Mouse (Mus musculus) midbrain, embryonic 11.5 days (tissue): ENCODE results near the gene Erbin. TPM values are rescaled to one million over a fixed set of nuclear protein-coding genes. Genes with fewer than 3 reads are reported as not detected.

ENCODE experiments used
- ATAC-seq: fragments of 200-750 bp; cut with Nextera tagmentation; 2 replicates; pipeline ENCODE4 v1.8.0; 2017; ENCODE audit warnings: moderate TSS enrichment, moderate library complexity; ENCODE audit not compliant: low FRiP score
- DNase-seq: peaks from one replicate; pipeline ENCODE4 v3.0.0; 2015; ENCODE audit warnings: low spot score; ENCODE audit errors: missing footprints
- H3K27ac ChIP-seq: fragments of 300-500 bp; sonication (generic); 2 replicates; pipeline ENCODE4 v1.5.1; 2014; ENCODE audit warnings: low read depth, low read length
- H3K27me3 ChIP-seq: fragments of 300-500 bp; sonication (generic); 2 replicates; pipeline ENCODE4 v1.6.1; 2014; ENCODE audit warnings: mild to moderate bottlenecking, low read length, moderate library complexity, mixed read lengths; ENCODE audit not compliant: control insufficient read depth, insufficient read depth
- H3K36me3 ChIP-seq: fragments of 300-500 bp; sonication (generic); 2 replicates; pipeline ENCODE4 v1.6.1; 2014; ENCODE audit warnings: mild to moderate bottlenecking, low read length, moderate library complexity, mixed read lengths; ENCODE audit not compliant: control insufficient read depth, insufficient read depth
- H3K4me1 ChIP-seq: fragments of 300-500 bp; sonication (generic); 2 replicates; pipeline ENCODE4 v1.6.1; 2014; ENCODE audit warnings: low read length; ENCODE audit not compliant: control insufficient read depth, insufficient read depth
- H3K4me2 ChIP-seq: fragments of 300-500 bp; sonication (generic); 2 replicates; pipeline ENCODE4 v1.6.1; 2014; ENCODE audit warnings: mild to moderate bottlenecking, moderate library complexity
- H3K4me3 ChIP-seq: fragments of 300-500 bp; sonication (generic); 2 replicates; pipeline ENCODE4 v1.5.1; 2014; ENCODE audit warnings: low read depth, low read length
- H3K9ac ChIP-seq: fragments of 300-500 bp; sonication (generic); 2 replicates; pipeline ENCODE4 v1.6.1; 2014; ENCODE audit warnings: low read length
- H3K9me3 ChIP-seq: fragments of 300-500 bp; sonication (generic); 2 replicates; pipeline ENCODE4 v1.6.1; 2016; ENCODE audit warnings: low read length; ENCODE audit not compliant: control insufficient read depth
- WGBS: fragments of 180-500 bp; shearing (Covaris S2); extraction: QIAGEN DNeasy Blood & Tissue Kit; methylation state at CpG from one replicate; pipeline ENCODE4 v1.1.7; 2014; 5-methylcytosine and 5-hydroxymethylcytosine counted together
- polyA plus RNA-seq: library from polyadenylated mRNA; unstranded; fragments of >200 nt; fragmentation: Nextera tagmentation; extraction: Ambion mirVana; gene quantifications from 2 replicates; pipeline ENCODE4 v1.2.1, GENCODE M21; 2014

Erbin gene
- polyA plus RNA-seq = 27.6 and 28.5 TPM in 2 replicates

DNA sequence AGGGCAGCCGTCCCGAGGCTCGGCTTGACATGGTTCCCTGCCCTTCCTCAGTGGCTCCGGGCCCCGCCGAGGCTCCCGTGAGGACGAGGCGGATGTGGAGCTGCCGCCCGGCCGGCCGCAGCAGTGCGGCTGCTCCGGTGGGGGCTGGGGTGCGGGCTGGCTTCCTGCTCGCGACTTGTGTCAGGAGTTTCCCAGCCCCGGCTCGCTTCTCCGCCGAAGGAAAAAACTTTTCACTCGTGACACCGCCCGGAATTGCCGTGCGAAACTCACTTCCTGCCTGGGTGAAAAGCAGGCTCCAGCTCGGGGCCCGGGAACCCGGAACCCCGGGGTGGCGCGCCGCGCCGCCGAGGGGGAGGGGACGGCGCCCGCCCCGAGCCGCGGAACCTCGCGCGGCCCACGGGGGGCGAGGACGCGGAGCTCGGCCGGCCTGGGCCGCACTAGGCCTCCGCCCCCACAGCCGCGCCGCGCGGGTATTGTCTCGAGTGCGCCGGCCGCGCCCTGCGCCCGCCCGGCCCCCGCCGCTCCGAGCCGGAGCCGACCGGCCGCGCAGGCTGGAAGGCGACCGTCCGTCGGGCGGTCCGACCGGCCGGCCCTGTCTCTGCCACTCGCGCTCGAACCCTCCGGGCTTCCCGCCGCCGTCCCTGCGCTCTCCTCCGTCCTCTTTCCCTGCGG, at the start of gene Erbin:
Erbin (minus strand) TSS at position 254 of the 672 bp plus-strand sequence.
- Histone ChIP-seq H3K4me3 (peak within 1 kb of the TSS; percentile 94), H3K9me3 (no peaks in the 10 kb centered on the region), H3K27ac (peak within 1 kb of the TSS; percentile 100), H3K27me3 (no peaks in the 10 kb centered on the region), H3K36me3 (no peaks in the 10 kb centered on the region), H3K4me2 (peak within 1 kb of the TSS; percentile 66), H3K4me1 (peaks cover 15% of the 10 kb centered on the region), H3K9ac (peak within 1 kb of the TSS; percentile 100)
- peak; percentile 74 for ATAC-seq
- under 1% methylated on average over 71 of the region's 93 CpGs for WGBS
- DNase-seq = peak; percentile 98

- no peaks in the 10 kb centered on the region for H3K4me1 ChIP-seq
- no peak overlapping the region for H3K27ac ChIP-seq
- H3K9ac ChIP-seq = no peak overlapping the region
- 66% methylated on average over 6 of the region's 6 CpGs for WGBS
- no peak overlapping the region for H3K4me2 ChIP-seq
- DNase-seq (no peak), ATAC-seq (no peak)
- no peaks in the 10 kb centered on the region for H3K36me3 ChIP-seq
- H3K9me3 ChIP-seq = no peaks in the 10 kb centered on the region
- H3K27me3 ChIP-seq = no peaks in the 10 kb centered on the region
- H3K4me3 ChIP-seq = no peak overlapping the region
These were observed 49.6 kb upstream of the Erbin start for GRCm38 (mm10) chr13:103969912-103970311.

GRCm38 (mm10) chr13:103967987-103968386, 47.7 kb upstream of the Erbin start:
- H3K27ac ChIP-seq = no peak overlapping the region
- no peaks in the 10 kb centered on the region for H3K4me1 ChIP-seq
- no peak overlapping the region for H3K4me3 ChIP-seq
- WGBS = 97% methylated on average over 9 of the region's 9 CpGs
- no peaks in the 10 kb centered on the region for H3K27me3 ChIP-seq
- no peaks in the 10 kb centered on the region for H3K9me3 ChIP-seq
- DNase-seq (no peak), ATAC-seq (no peak)
- H3K4me2 ChIP-seq = no peak overlapping the region
- no peak overlapping the region for H3K9ac ChIP-seq
- no peaks in the 10 kb centered on the region for H3K36me3 ChIP-seq

DNA sequence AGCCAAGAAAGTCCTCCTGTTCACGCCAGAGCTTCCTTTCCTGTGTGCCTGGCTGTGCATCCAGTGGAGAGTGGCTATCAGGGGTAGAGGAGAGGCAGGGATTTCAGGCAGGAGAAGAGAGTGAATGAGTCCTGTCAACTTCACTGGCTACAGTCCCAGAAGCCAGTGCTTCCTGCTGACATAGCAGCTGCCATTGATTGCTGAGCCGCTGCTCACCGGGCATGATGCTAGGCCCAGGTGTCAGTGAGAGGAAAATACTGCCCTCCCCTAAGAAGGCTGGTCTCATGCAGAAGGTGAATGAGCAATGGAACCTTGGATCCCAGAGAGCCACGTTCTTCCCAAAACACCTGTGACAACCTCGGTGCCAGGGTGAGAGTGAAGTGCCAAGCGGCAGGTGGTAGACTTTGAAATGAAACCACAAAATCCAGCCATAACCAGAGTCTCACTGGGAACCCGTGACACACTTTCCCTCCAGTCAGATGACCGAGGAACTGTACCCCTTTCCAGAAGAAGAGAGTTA, 46.4 kb upstream of the Erbin start:
- H3K4me3 ChIP-seq = no peak overlapping the region
- no peaks in the 10 kb centered on the region for H3K4me1 ChIP-seq
- H3K9ac ChIP-seq = no peak overlapping the region
- no peak overlapping the region for H3K27ac ChIP-seq
- ATAC-seq = no peak
- H3K9me3 ChIP-seq = no peaks in the 10 kb centered on the region
- no peak overlapping the region for H3K4me2 ChIP-seq
- no peaks in the 10 kb centered on the region for H3K27me3 ChIP-seq
- WGBS = 87% methylated on average over 8 of the region's 8 CpGs
- H3K36me3 ChIP-seq = no peaks in the 10 kb centered on the region
- DNase-seq = no peak

DNA sequence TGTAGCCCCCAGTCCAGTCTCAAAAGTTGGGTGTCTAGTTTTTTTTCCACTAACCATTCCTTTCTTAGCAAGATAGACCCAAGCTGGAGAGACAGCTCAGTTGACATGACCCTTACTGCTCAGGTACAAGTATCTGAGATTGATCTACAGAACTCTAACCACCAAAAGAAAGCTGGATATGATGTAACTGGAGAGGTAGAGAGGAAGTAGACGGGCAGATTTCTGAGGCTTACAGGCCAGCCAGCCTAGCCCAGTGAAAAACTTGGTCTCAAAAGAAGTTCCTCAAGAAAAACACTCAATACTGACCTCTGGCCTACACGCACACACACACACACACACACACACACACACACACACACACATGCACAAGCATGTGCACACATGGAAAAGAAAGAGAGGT, 44.9 kb upstream of the Erbin start:
- H3K36me3 ChIP-seq = no peaks in the 10 kb centered on the region
- no peaks in the 10 kb centered on the region for H3K4me1 ChIP-seq
- H3K9me3 ChIP-seq = no peaks in the 10 kb centered on the region
- ATAC-seq = no peak
- no peak overlapping the region for H3K4me3 ChIP-seq
- DNase-seq = no peak
- H3K27me3 ChIP-seq = no peaks in the 10 kb centered on the region
- WGBS = 80% methylated on average over 2 of the region's 2 CpGs
- H3K9ac ChIP-seq = no peak overlapping the region
- no peak overlapping the region for H3K4me2 ChIP-seq
- no peak overlapping the region for H3K27ac ChIP-seq

DNA sequence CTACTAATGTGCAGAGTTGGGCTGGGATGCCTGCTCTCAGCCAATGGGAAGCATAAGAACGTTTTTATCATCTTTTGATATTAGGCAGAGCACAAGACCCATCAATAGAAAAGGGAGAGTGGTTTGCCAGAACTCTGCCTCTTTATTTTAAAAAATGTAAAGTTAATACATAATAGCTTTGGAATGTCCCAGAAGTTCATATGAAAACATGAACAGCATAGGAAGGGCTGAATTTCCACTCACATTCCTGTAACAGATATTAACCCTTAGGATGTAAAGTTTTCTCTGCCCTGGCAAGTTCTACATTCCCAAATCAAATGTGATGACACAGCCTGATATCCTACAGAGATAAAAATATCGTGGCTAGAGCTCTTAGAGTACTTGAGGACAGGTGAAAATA, 42.8 kb upstream of the Erbin start:
- 72% methylated on average over 2 of the region's 2 CpGs for WGBS
- ATAC-seq = no peak

DNA sequence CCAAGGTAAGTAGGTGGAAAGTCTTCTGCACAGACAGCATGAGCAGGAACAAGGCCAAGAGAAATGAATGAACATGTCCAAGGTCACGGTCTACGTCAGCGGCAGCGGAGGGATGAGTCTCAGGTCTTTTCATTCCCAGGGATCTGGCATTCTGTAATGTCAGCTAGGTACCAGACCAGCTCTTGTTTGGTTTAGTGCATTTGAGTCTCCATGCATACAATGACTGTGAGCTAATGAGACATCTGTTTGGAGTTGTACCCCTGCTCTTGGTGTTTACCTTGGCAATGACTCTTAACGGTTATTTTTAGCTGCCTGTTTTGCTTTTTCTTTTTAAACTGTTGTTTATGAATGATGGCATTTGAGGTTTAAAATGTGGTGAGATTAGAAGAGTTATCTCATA, 39.5 kb upstream of the Erbin start:
- no peaks in the 10 kb centered on the region for H3K4me1 ChIP-seq
- H3K27ac ChIP-seq = no peak overlapping the region
- WGBS = 91% methylated on average over 5 of the region's 5 CpGs
- ATAC-seq = no peak
- DNase-seq = no peak
- H3K9ac ChIP-seq = no peak overlapping the region
- H3K4me3 ChIP-seq = no peak overlapping the region
- no peaks in the 10 kb centered on the region for H3K36me3 ChIP-seq
- H3K27me3 ChIP-seq = no peaks in the 10 kb centered on the region
- no peak overlapping the region for H3K4me2 ChIP-seq
- no peaks in the 10 kb centered on the region for H3K9me3 ChIP-seq

More for the DNA sequence above, 42.8 kb upstream of the Erbin start:
- no peak overlapping the region for H3K9ac ChIP-seq
- no peaks in the 10 kb centered on the region for H3K27me3 ChIP-seq
- DNase-seq = no peak
- H3K4me1 ChIP-seq = no peaks in the 10 kb centered on the region
- no peak overlapping the region for H3K4me3 ChIP-seq
- no peak overlapping the region for H3K4me2 ChIP-seq
- no peak overlapping the region for H3K27ac ChIP-seq
- no peaks in the 10 kb centered on the region for H3K36me3 ChIP-seq
- no peaks in the 10 kb centered on the region for H3K9me3 ChIP-seq

DNA sequence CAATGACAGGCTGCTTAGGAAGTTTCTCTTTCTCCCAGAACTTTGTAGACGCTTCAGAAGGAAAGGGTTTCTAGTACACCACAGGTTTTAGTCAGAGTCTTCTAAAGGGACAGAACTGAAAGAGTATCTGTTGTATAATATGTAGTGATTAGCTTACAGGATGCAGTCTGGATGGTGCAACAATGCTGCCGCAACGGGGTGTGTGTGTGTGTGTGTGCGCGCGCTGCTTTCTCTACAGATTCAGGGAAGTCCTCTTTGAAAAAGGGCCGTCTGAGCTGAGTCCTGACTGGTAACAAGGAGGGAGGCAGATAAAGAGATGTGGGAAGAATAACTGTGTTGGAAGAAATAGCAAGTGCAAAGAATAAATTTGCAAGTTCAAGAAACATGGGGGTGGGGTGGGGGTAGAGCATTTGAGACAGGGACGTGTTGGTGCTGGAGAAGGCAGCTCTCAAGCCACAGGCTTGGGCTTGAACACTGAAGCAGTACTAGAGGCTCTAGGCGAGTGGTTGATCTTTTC, 38.4 kb upstream of the Erbin start:
- Histone ChIP-seq H3K4me1 (no peaks in the 10 kb centered on the region), H3K4me3 (no peak overlapping the region), H3K27me3 (no peaks in the 10 kb centered on the region), H3K9me3 (no peaks in the 10 kb centered on the region), H3K27ac (no peak overlapping the region), H3K4me2 (no peak overlapping the region), H3K36me3 (no peaks in the 10 kb centered on the region), H3K9ac (no peak overlapping the region)
- WGBS = 82% methylated on average over 9 of the region's 9 CpGs
- ATAC-seq (no peak), DNase-seq (no peak)

- no peaks in the 10 kb centered on the region for H3K4me1 ChIP-seq
- no peak overlapping the region for H3K4me3 ChIP-seq
- ATAC-seq = no peak
- no peaks in the 10 kb centered on the region for H3K27me3 ChIP-seq
- H3K36me3 ChIP-seq = no peaks in the 10 kb centered on the region
- no peak for DNase-seq
- no peak overlapping the region for H3K27ac ChIP-seq
- H3K9me3 ChIP-seq = no peaks in the 10 kb centered on the region
- no peak overlapping the region for H3K9ac ChIP-seq
- WGBS = 82% methylated on average over 8 of the region's 8 CpGs
- H3K4me2 ChIP-seq = no peak overlapping the region
These were observed 37.0 kb upstream of the Erbin start for GRCm38 (mm10) chr13:103957175-103957940.
